Mouse (Mus musculus): ENCODE data around the gene D1Pas1. TPM values are rescaled to one million over a fixed set of nuclear protein-coding genes. Genes with fewer than 3 reads are reported as not detected.

Gene D1Pas1
- polyA plus RNA-seq, 1 experiment = 0.08 TPM

GRCm38 (mm10) chr1:186930160-186930887 lies 36.9 kb upstream of the D1Pas1 start:
- Histone ChIP-seq H3K4me1 (ENCODE audit: control insufficient read depth, insufficient read depth, low read length) (no peaks in the 10 kb centered on the region), H3K4me3 (replicated peaks; ENCODE audit: insufficient read depth, low read depth, low read length) (no peak overlapping the region), H3K27me3 (ENCODE audit: control insufficient read depth, insufficient read depth, low read length) (no peaks in the 10 kb centered on the region), H3K27ac (ENCODE audit: insufficient read depth, low read length) (no peak overlapping the region)
- TF ChIP-seq CTCF (IDR thresholded peaks at IDR 0.05; ENCODE audit: borderline replicate concordance, insufficient read depth, low read depth, low read length) (no peak), POLR2A (IDR thresholded peaks at IDR 0.05; ENCODE audit: borderline replicate concordance, insufficient read depth, low read length) (no peak)
- WGBS = 63% methylated on average over 13 of the region's 13 CpGs
- DNase-seq = no peak

GRCm38 (mm10) chr1:186930888-186931233 lies 36.4 kb upstream of the D1Pas1 start:
- Histone ChIP-seq H3K27me3 (ENCODE audit: control insufficient read depth, insufficient read depth, low read length) (no peaks in the 10 kb centered on the region), H3K4me1 (ENCODE audit: control insufficient read depth, insufficient read depth, low read length) (no peaks in the 10 kb centered on the region), H3K27ac (ENCODE audit: insufficient read depth, low read length) (no peak overlapping the region), H3K4me3 (replicated peaks; ENCODE audit: insufficient read depth, low read depth, low read length) (no peak overlapping the region)
- DNase-seq = no peak
- no peak for TF ChIP-seq POLR2A (IDR thresholded peaks at IDR 0.05; ENCODE audit: borderline replicate concordance, insufficient read depth, low read length)
- no peak for TF ChIP-seq CTCF (IDR thresholded peaks at IDR 0.05; ENCODE audit: borderline replicate concordance, insufficient read depth, low read depth, low read length)
- WGBS = 90% methylated on average over 6 of the region's 6 CpGs

- no peak for DNase-seq
- Histone ChIP-seq H3K27me3 (ENCODE audit: control insufficient read depth, insufficient read depth, low read length) (no peaks in the 10 kb centered on the region), H3K4me1 (ENCODE audit: control insufficient read depth, insufficient read depth, low read length) (no peaks in the 10 kb centered on the region), H3K27ac (ENCODE audit: insufficient read depth, low read length) (no peak overlapping the region), H3K4me3 (replicated peaks; ENCODE audit: insufficient read depth, low read depth, low read length) (no peak overlapping the region)
- TF ChIP-seq CTCF (IDR thresholded peaks at IDR 0.05; ENCODE audit: borderline replicate concordance, insufficient read depth, low read depth, low read length) (no peak), POLR2A (IDR thresholded peaks at IDR 0.05; ENCODE audit: borderline replicate concordance, insufficient read depth, low read length) (no peak)
- 100% methylated on average over 1 of the region's 1 CpGs for WGBS
Measured at GRCm38 (mm10) chr1:186934205-186934604, 33.0 kb upstream of the D1Pas1 start.

- DNase-seq = no peak
- Histone ChIP-seq H3K27ac (ENCODE audit: insufficient read depth, low read length) (no peak overlapping the region), H3K4me3 (replicated peaks; ENCODE audit: insufficient read depth, low read depth, low read length) (no peak overlapping the region), H3K27me3 (ENCODE audit: control insufficient read depth, insufficient read depth, low read length) (no peaks in the 10 kb centered on the region), H3K4me1 (ENCODE audit: control insufficient read depth, insufficient read depth, low read length) (no peaks in the 10 kb centered on the region)
- TF ChIP-seq CTCF (IDR thresholded peaks at IDR 0.05; ENCODE audit: borderline replicate concordance, insufficient read depth, low read depth, low read length) (no peak), POLR2A (IDR thresholded peaks at IDR 0.05; ENCODE audit: borderline replicate concordance, insufficient read depth, low read length) (no peak)
- 89% methylated on average over 4 of the region's 4 CpGs for WGBS
Measured at GRCm38 (mm10) chr1:186952381-186952780, 14.8 kb upstream of the D1Pas1 start.

GRCm38 (mm10) chr1:186954591-186954990 lies 12.6 kb upstream of the D1Pas1 start:
- TF ChIP-seq CTCF (IDR thresholded peaks at IDR 0.05; ENCODE audit: borderline replicate concordance, insufficient read depth, low read depth, low read length) (no peak), POLR2A (IDR thresholded peaks at IDR 0.05; ENCODE audit: borderline replicate concordance, insufficient read depth, low read length) (no peak)
- no peak overlapping the region for H3K4me3 ChIP-seq (replicated peaks; ENCODE audit: insufficient read depth, low read depth, low read length)
- no peaks in the 10 kb centered on the region for H3K27me3 ChIP-seq (ENCODE audit: control insufficient read depth, insufficient read depth, low read length)
- H3K4me1 ChIP-seq (ENCODE audit: control insufficient read depth, insufficient read depth, low read length) = no peaks in the 10 kb centered on the region
- DNase-seq = no peak
- WGBS = 86% methylated on average over 4 of the region's 4 CpGs
- H3K27ac ChIP-seq (ENCODE audit: insufficient read depth, low read length) = no peak overlapping the region

GRCm38 (mm10) chr1:186959380-186959779 lies 7.8 kb upstream of the D1Pas1 start:
- TF ChIP-seq CTCF (IDR thresholded peaks at IDR 0.05; ENCODE audit: borderline replicate concordance, insufficient read depth, low read depth, low read length) (no peak), POLR2A (IDR thresholded peaks at IDR 0.05; ENCODE audit: borderline replicate concordance, insufficient read depth, low read length) (no peak)
- 65% methylated on average over 4 of the region's 4 CpGs for WGBS

GRCm38 (mm10) chr1:186964143-186964875 lies 2.9 kb upstream of the D1Pas1 start:
- WGBS = 61% methylated on average over 4 of the region's 4 CpGs
- Histone ChIP-seq H3K4me1 (ENCODE audit: control insufficient read depth, insufficient read depth, low read length) (no peaks in the 10 kb centered on the region), H3K27me3 (ENCODE audit: control insufficient read depth, insufficient read depth, low read length) (no peaks in the 10 kb centered on the region), H3K27ac (ENCODE audit: insufficient read depth, low read length) (no peak overlapping the region), H3K4me3 (replicated peaks; ENCODE audit: insufficient read depth, low read depth, low read length) (no peak overlapping the region)
- TF ChIP-seq POLR2A (IDR thresholded peaks at IDR 0.05; ENCODE audit: borderline replicate concordance, insufficient read depth, low read length) (no peak), CTCF (IDR thresholded peaks at IDR 0.05; ENCODE audit: borderline replicate concordance, insufficient read depth, low read depth, low read length) (no peak)
- no peak for DNase-seq

More at GRCm38 (mm10) chr1:186959380-186959779, 7.8 kb upstream of the D1Pas1 start:
- H3K4me3 ChIP-seq (replicated peaks; ENCODE audit: insufficient read depth, low read depth, low read length) = no peak overlapping the region
- H3K27ac ChIP-seq (ENCODE audit: insufficient read depth, low read length) = no peak overlapping the region
- H3K4me1 ChIP-seq (ENCODE audit: control insufficient read depth, insufficient read depth, low read length) = no peaks in the 10 kb centered on the region
- DNase-seq = no peak
- H3K27me3 ChIP-seq (ENCODE audit: control insufficient read depth, insufficient read depth, low read length) = no peaks in the 10 kb centered on the region

- H3K27me3 ChIP-seq (ENCODE audit: control insufficient read depth, insufficient read depth, low read length) = no peaks in the 10 kb centered on the region
- DNase-seq = no peak
- 92% methylated on average over 34 of the region's 34 CpGs for WGBS
- no peaks in the 10 kb centered on the region for H3K4me1 ChIP-seq (ENCODE audit: control insufficient read depth, insufficient read depth, low read length)
- TF ChIP-seq CTCF (IDR thresholded peaks at IDR 0.05; ENCODE audit: borderline replicate concordance, insufficient read depth, low read depth, low read length) (no peak), POLR2A (IDR thresholded peaks at IDR 0.05; ENCODE audit: borderline replicate concordance, insufficient read depth, low read length) (no peak)
- H3K27ac ChIP-seq (ENCODE audit: insufficient read depth, low read length) = no peak overlapping the region
- no peak overlapping the region for H3K4me3 ChIP-seq (replicated peaks; ENCODE audit: insufficient read depth, low read depth, low read length)
Measured at GRCm38 (mm10) chr1:186967926-186968325, 710 bp downstream of the D1Pas1 start.

Data from cerebellum, adult 2 months (tissue).